In the genomic region with DNA sequence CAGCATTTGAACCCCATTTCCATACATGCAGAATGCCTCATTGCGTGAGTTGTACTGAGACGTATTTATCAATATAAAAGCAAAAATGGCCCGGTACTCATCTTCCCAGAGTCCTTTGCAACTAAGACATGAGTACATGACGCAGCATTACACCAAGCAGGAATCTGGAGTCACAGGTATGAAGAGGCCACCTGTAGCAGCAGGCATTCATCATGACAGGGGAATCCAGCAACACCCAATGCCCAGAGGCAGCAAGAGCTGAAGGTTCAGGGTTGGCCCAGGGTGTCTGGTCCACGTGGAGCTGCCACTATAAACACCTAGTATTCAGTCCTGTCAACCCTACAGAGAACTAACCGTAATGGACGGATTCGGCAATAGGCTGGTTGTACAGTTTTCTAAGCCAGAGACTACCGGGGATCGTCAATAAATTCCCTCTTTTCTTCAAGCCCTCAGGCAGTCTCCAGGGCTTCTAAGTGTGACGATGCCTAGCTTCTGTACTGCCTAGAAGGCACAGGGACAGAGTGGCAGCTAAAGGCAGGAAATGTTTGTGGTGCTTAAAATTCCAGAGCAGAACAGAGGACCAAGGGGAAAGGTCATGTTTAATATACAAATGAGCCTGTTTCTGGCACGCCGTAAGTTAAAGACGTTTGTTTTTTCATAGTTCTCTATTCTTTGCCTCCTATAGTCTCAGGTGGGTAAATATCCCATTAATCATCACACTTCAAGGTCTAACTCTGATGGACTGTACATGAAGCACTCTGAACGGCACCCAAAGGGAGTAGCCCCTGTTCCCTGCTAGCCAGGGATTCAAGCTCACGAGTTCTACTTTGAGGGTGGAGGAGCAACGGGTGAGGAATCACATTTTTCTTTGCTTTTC, we compare ENCODE assay signal across 8 mouse cellular contexts.
DNase-seq lines count a peak whose midpoint lies in the region; ATAC-seq and TF ChIP-seq lines count a peak whose summit lies in the region.
"Had no signal": no experiment of that assay in that cellular context is flagged by ENCODE, and none has a peak within 500 bp of the region (broad histone marks: within the 10 kb centered on the region; RNA-seq: fewer than 3 reads in every experiment).

No protein-coding gene starts in this region.

- no peaks in the 10 kb centered on the region for H3K9me3 ChIP-seq in neural tube, embryonic 13.5 days
- H3K9me3 ChIP-seq in neural tube, embryonic 15.5 days (replicated peaks): no peaks in the 10 kb centered on the region
- H3K9me3 ChIP-seq in intestine, embryonic 16.5 days (ENCODE audit: control insufficient read depth, low read length): no peaks in the 10 kb centered on the region
- H3K9me3 ChIP-seq in liver, postnatal 0 days (ENCODE audit: low read length): peaks cover 4% of the 10 kb centered on the region; the same call in 1 of the 2 replicates

- H3K27ac ChIP-seq in neural tube, embryonic 13.5 days (replicated peaks): peak overlapping the region; percentile 15
- no peak overlapping the region for H3K27ac ChIP-seq in neural tube, embryonic 15.5 days (replicated peaks)
- H3K27ac ChIP-seq in intestine, embryonic 16.5 days (ENCODE audit: low read length): no peak overlapping the region; the same call in 1 of the 2 replicates
- peak overlapping the region; percentile 19; the same call in 1 of the 2 replicates for H3K27ac ChIP-seq in liver, postnatal 0 days (ENCODE audit: low read depth)

- H3K4me2 ChIP-seq in neural tube, embryonic 13.5 days: no peak overlapping the region
- H3K4me2 ChIP-seq in neural tube, embryonic 15.5 days: no peak overlapping the region; the same call in 1 of the 2 replicates
- H3K4me2 ChIP-seq in intestine, embryonic 16.5 days (ENCODE audit: low read depth, low read length): peak overlapping the region; percentile 28; the same call in 1 of the 2 replicates
- H3K4me2 ChIP-seq in liver, postnatal 0 days (ENCODE audit: low read depth, low read length): 0 out of 2 replicates have a peak overlapping the region, but pooled peaks have one; percentile 24

- no peak for ATAC-seq in neural tube, embryonic 13.5 days (ENCODE audit: low read depth)
- no peak for ATAC-seq in neural tube, embryonic 15.5 days (ENCODE audit: low FRiP score)
- ATAC-seq in intestine, embryonic 16.5 days: peak; percentile 76
- no peak; the same call in 1 of the 2 replicates for ATAC-seq in liver, postnatal 0 days
- ATAC-seq in megakaryocyte progenitor cell, adult 5-6 weeks (replicated peaks; ENCODE audit: poor library complexity): no peak

- DNase-seq in liver, postnatal 0 days: no peak
- no peak for DNase-seq in gastrocnemius, postnatal 14 days
- DNase-seq in gastrocnemius, postnatal 36 days: no peak
- DNase-seq: cerebellum, postnatal 36 days had no signal

- H3K4me1 ChIP-seq in neural tube, embryonic 13.5 days (replicated peaks): peaks cover 26% of the 10 kb centered on the region
- H3K4me1 ChIP-seq in neural tube, embryonic 15.5 days: peaks cover 13% of the 10 kb centered on the region
- peaks cover 13% of the 10 kb centered on the region for H3K4me1 ChIP-seq in intestine, embryonic 16.5 days (ENCODE audit: control insufficient read depth, insufficient read depth, low read length)
- peaks cover 2% of the 10 kb centered on the region; the same call in 1 of the 2 replicates for H3K4me1 ChIP-seq in liver, postnatal 0 days (ENCODE audit: insufficient read depth)

- TF ChIP-seq CTCF in liver, postnatal 0 days (IDR thresholded peaks at IDR 0.05; ENCODE audit: low read depth): no peak

- H3K4me3 ChIP-seq in neural tube, embryonic 13.5 days: no peak overlapping the region
- no peak overlapping the region for H3K4me3 ChIP-seq in neural tube, embryonic 15.5 days (replicated peaks)
- H3K4me3 ChIP-seq in intestine, embryonic 16.5 days (ENCODE audit: low read length): no peak overlapping the region
- no peak overlapping the region for H3K4me3 ChIP-seq in liver, postnatal 0 days (ENCODE audit: low read depth, low read length)

- 56% methylated on average over 17 of the region's 17 CpGs for WGBS in neural tube, embryonic 13.5 days
- 56% methylated on average over 17 of the region's 17 CpGs for WGBS in neural tube, embryonic 15.5 days
- 26% methylated on average over 17 of the region's 17 CpGs for WGBS in intestine, embryonic 16.5 days
- 48% methylated on average over 17 of the region's 17 CpGs for WGBS in liver, postnatal 0 days (ENCODE audit: insufficient replicate concordance)

- TF ChIP-seq EP300 in liver, postnatal 0 days (IDR thresholded peaks at IDR 0.05; ENCODE audit: low read depth): no peak

- intact Hi-C loops in gastrocnemius, postnatal 14 days (cut with DNase I; ENCODE audit: low total_unique reads): no loop called here
- intact Hi-C loops in gastrocnemius, postnatal 36 days (cut with DNase I): no loop called here

- H3K36me3 ChIP-seq in neural tube, embryonic 13.5 days: no peaks in the 10 kb centered on the region
- no peaks in the 10 kb centered on the region for H3K36me3 ChIP-seq in neural tube, embryonic 15.5 days
- H3K36me3 ChIP-seq in intestine, embryonic 16.5 days (ENCODE audit: control insufficient read depth, insufficient read depth, low read length): no peaks in the 10 kb centered on the region
- H3K36me3 ChIP-seq in liver, postnatal 0 days (replicated peaks; ENCODE audit: insufficient read depth, low read length): no peaks in the 10 kb centered on the region; the same call in 1 of the 2 replicates

- no peaks in the 10 kb centered on the region for H3K27me3 ChIP-seq in neural tube, embryonic 13.5 days
- no peaks in the 10 kb centered on the region for H3K27me3 ChIP-seq in neural tube, embryonic 15.5 days (replicated peaks)
- no peaks in the 10 kb centered on the region for H3K27me3 ChIP-seq in intestine, embryonic 16.5 days (replicated peaks; ENCODE audit: control insufficient read depth, insufficient read depth, low read length)
- no peaks in the 10 kb centered on the region for H3K27me3 ChIP-seq in liver, postnatal 0 days (ENCODE audit: insufficient read depth, low read length)

- no peak overlapping the region for H3K9ac ChIP-seq in neural tube, embryonic 13.5 days
- no peak overlapping the region for H3K9ac ChIP-seq in neural tube, embryonic 15.5 days (replicated peaks)
- no peak overlapping the region for H3K9ac ChIP-seq in intestine, embryonic 16.5 days (ENCODE audit: low read depth, low read length)
- H3K9ac ChIP-seq in liver, postnatal 0 days (replicated peaks): no peak overlapping the region

Comparison
In these comparisons a context has a peak if more than half of its experiments do, and no peak if none do; other contexts are left out.
1. H3K27ac ChIP-seq: peak in neural tube, embryonic 13.5 days (single experiment) and liver, postnatal 0 days (single experiment); none in neural tube, embryonic 15.5 days (single experiment) and intestine, embryonic 16.5 days (single experiment).
2. H3K4me2 ChIP-seq: peak in intestine, embryonic 16.5 days (single experiment) and liver, postnatal 0 days (single experiment); none in neural tube, embryonic 13.5 days (single experiment) and neural tube, embryonic 15.5 days (single experiment).